Mouse (Mus musculus) embryonic facial prominence, embryonic 13.5 days (tissue): ENCODE data around the gene Bcas3. TPM values are rescaled to one million over a fixed set of nuclear protein-coding genes. Genes with fewer than 3 reads are reported as not detected.
"Not testable (repeated sequence)": the region's sequence is repeated elsewhere in the genome, so short reads cannot be mapped to it uniquely, and the experiment has no call there.

Experiments used
- ATAC-seq: fragments of 200-750 bp; cut with Nextera tagmentation; 2 replicates; pipeline ENCODE4 v1.8.0; 2017; ENCODE audit warnings: low read depth; ENCODE audit not compliant: insufficient number of reproducible peaks, insufficient read depth, low FRiP score, low TSS enrichment
- H3K27ac ChIP-seq: fragments of 300-500 bp; sonication (generic); 2 replicates; pipeline ENCODE4 v1.5.1; 2015; ENCODE audit warnings: moderate library complexity, mild to moderate bottlenecking, inconsistent platforms
- H3K27me3 ChIP-seq: fragments of 300-500 bp; sonication (generic); 2 replicates; pipeline ENCODE4 v1.6.1; 2015; ENCODE audit warnings: mild to moderate bottlenecking, inconsistent platforms
- H3K36me3 ChIP-seq: fragments of 300-500 bp; sonication (generic); 2 replicates; pipeline ENCODE4 v1.6.1; 2015; ENCODE audit warnings: mild to moderate bottlenecking, inconsistent platforms
- H3K4me1 ChIP-seq: fragments of 300-500 bp; sonication (generic); 2 replicates; pipeline ENCODE4 v1.6.1; 2015; ENCODE audit warnings: inconsistent platforms
- H3K4me2 ChIP-seq: fragments of 300-500 bp; sonication (generic); 2 replicates; pipeline ENCODE4 v1.6.1; 2015; ENCODE audit warnings: moderate library complexity, mild to moderate bottlenecking, inconsistent platforms
- H3K4me3 ChIP-seq: fragments of 300-500 bp; sonication (generic); 2 replicates; pipeline ENCODE4 v1.5.1; 2015; ENCODE audit warnings: mild to moderate bottlenecking, inconsistent platforms
- H3K9ac ChIP-seq: fragments of 300-500 bp; sonication (generic); 2 replicates; pipeline ENCODE4 v1.6.1; 2015; ENCODE audit warnings: mild to moderate bottlenecking, inconsistent platforms
- H3K9me3 ChIP-seq: fragments of 300-500 bp; sonication (generic); 2 replicates; pipeline ENCODE4 v1.6.1; 2016; ENCODE audit warnings: inconsistent platforms
- WGBS: fragments of 180-500 bp; shearing (Covaris S2); methylation state at CpG from one replicate; pipeline ENCODE4 v1.1.7; 2015; ENCODE audit warnings: mixed read lengths; 5-methylcytosine and 5-hydroxymethylcytosine counted together
- polyA plus RNA-seq: library from polyadenylated mRNA; unstranded; fragments of >200 nt; fragmentation: Nextera tagmentation; extraction: Ambion mirVana; gene quantifications from 2 replicates; pipeline ENCODE4 v1.2.1, GENCODE M21; 2015

The Bcas3 gene
- polyA plus RNA-seq, 1 experiment from 2014 or later, result 33.1 TPM

- no peaks in the 10 kb centered on the region for H3K9me3 ChIP-seq
- H3K27ac ChIP-seq, result peak overlapping the region; percentile 44
- peak overlapping the region; percentile 12; the same call in 1 of the 2 replicates for H3K4me2 ChIP-seq
- peaks cover 17% of the 10 kb centered on the region for H3K4me1 ChIP-seq
- 34% methylated on average over 12 of the region's 12 CpGs for WGBS
- H3K9ac ChIP-seq, result no peak overlapping the region
- H3K4me3 ChIP-seq, result no peak overlapping the region
- no peak for ATAC-seq
- H3K27me3 ChIP-seq, result no peaks in the 10 kb centered on the region
- no peaks in the 10 kb centered on the region for H3K36me3 ChIP-seq
These were observed 139.3 kb downstream of the Bcas3 start for GRCm38 (mm10) chr11:85492231-85492630.

DNA sequence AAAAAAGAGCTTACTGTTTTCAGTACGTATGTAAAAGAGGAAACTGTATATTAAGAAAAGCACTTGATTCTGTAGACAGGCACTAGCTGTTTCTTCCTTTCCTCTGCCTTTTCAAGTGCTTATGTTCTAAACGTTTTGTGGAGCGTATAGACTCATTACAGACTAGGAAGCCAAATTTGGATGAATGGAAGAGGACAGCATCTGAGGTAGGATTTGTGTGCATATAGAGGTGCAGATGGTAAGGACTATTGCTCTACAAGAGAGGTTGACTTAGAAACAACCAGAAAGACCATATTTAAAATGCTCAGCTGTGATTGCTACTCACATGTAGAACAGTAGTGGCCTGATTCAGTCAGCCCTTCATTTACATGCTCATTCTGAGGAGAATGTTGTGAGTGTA is 139.7 kb downstream of the Bcas3 start:
- H3K36me3 ChIP-seq, result no peaks in the 10 kb centered on the region
- H3K4me1 ChIP-seq, result peaks cover 17% of the 10 kb centered on the region
- H3K27me3 ChIP-seq, result no peaks in the 10 kb centered on the region
- no peaks in the 10 kb centered on the region for H3K9me3 ChIP-seq
- no peak overlapping the region for H3K4me2 ChIP-seq
- no peak for ATAC-seq
- peak overlapping the region; percentile 44; the same call in 1 of the 2 replicates for H3K27ac ChIP-seq
- 44% methylated on average over 3 of the region's 3 CpGs for WGBS
- H3K9ac ChIP-seq, result no peak overlapping the region
- no peak overlapping the region for H3K4me3 ChIP-seq

- WGBS, result 43% methylated on average over 5 of the region's 5 CpGs
These were observed 146.6 kb downstream of the Bcas3 start for GRCm38 (mm10) chr11:85499561-85499960.

DNA sequence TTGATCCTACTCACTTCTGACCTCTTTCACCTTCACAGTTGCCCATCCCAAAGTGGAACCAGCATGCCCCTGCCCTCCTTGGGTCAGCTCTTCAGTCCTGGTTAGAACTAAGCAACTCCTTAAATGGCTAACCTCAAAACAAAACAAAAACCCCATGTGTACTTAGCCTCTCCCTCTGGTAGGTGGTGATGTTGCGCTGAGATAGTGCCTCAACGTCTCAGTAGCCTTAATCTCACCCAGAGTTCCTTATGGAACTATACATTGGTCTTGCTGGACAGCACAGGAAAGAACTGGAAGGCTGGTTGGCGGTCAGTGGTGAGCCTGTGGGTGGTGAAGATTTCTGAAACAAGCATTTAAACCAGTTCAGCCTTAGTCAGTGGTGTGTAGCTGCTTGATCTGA is 149.1 kb downstream of the Bcas3 start:
- ATAC-seq, result no peak
- 76% methylated on average over 3 of the region's 3 CpGs for WGBS
- Histone ChIP-seq H3K4me3 (no peak overlapping the region), H3K36me3 (no peaks in the 10 kb centered on the region), H3K27me3 (no peaks in the 10 kb centered on the region), H3K9ac (no peak overlapping the region), H3K4me2 (no peak overlapping the region), H3K9me3 (no peaks in the 10 kb centered on the region), H3K27ac (no peak overlapping the region), H3K4me1 (peaks cover 14% of the 10 kb centered on the region)

More at GRCm38 (mm10) chr11:85499561-85499960, 146.6 kb downstream of the Bcas3 start:
- Histone ChIP-seq H3K4me1 (peaks cover 14% of the 10 kb centered on the region), H3K27ac (peak overlapping the region; percentile 13; the same call in 1 of the 2 replicates), H3K9ac (no peak overlapping the region), H3K9me3 (no peaks in the 10 kb centered on the region), H3K4me3 (no peak overlapping the region), H3K36me3 (no peaks in the 10 kb centered on the region), H3K27me3 (no peaks in the 10 kb centered on the region), H3K4me2 (no peak overlapping the region)
- no peak for ATAC-seq

- not testable (repeated sequence) for H3K27ac ChIP-seq, H3K4me3 ChIP-seq, H3K9ac ChIP-seq, H3K36me3 ChIP-seq, H3K9me3 ChIP-seq, H3K27me3 ChIP-seq, H3K4me2 ChIP-seq, ATAC-seq, H3K4me1 ChIP-seq
- WGBS, result 55% methylated on average over 4 of the region's 4 CpGs
These were observed 151.8 kb downstream of the Bcas3 start for GRCm38 (mm10) chr11:85504812-85505211.

DNA sequence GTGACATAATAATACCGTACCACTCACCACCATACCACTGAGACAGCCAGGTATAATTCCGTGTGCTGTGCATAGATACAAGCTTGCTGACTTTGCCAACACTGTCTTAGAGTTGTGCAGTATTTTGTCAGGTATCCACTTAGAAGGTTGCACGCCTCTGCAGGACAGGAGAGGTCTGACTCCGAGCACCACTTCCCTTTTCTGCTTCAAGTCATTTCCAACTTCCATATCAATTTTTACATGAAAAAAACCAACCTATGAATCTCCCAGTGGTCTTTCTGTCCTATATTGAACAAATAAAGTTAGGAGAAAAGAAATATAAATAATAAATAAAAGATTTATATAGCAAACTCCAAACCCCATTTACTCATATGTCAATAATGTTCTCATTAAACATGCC is 152.8 kb downstream of the Bcas3 start:
- Histone ChIP-seq H3K27me3 (no peaks in the 10 kb centered on the region), H3K4me1 (0 out of 2 replicates have a peak, but pooled peaks cover 3% of the 10 kb centered on the region), H3K27ac (no peak overlapping the region), H3K4me3 (no peak overlapping the region), H3K9ac (no peak overlapping the region), H3K4me2 (no peak overlapping the region), H3K9me3 (no peaks in the 10 kb centered on the region), H3K36me3 (no peaks in the 10 kb centered on the region)
- no peak for ATAC-seq
- 82% methylated on average over 4 of the region's 4 CpGs for WGBS

DNA sequence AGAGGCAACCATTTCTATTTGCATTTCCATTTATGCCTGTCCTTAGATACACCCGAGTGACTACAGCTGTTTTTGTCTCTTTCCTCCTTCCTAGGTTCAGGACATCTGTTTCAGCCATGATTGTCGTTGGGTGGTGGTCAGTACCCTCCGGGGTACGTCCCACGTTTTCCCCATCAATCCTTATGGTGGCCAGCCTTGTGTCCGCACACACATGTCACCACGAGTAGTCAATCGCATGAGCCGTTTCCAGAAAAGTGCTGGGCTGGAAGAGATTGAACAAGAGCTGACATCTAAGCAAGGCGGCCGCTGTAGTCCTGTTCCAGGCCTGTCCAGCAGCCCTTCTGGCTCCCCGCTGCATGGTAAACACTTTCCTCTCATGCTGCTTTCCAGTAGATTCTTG is 156.4 kb downstream of the Bcas3 start:
- no peak for ATAC-seq
- Histone ChIP-seq H3K9me3 (no peaks in the 10 kb centered on the region), H3K27ac (no peak overlapping the region), H3K36me3 (no peaks in the 10 kb centered on the region), H3K27me3 (no peaks in the 10 kb centered on the region), H3K4me2 (no peak overlapping the region), H3K9ac (no peak overlapping the region), H3K4me1 (0 out of 2 replicates have a peak, but pooled peaks cover 3% of the 10 kb centered on the region), H3K4me3 (no peak overlapping the region)
- 92% methylated on average over 12 of the region's 12 CpGs for WGBS

GRCm38 (mm10) chr11:85511270-85511904 is 158.4 kb downstream of the Bcas3 start:
- ATAC-seq, result no peak
- no peak overlapping the region for H3K4me3 ChIP-seq
- WGBS, result 76% methylated on average over 9 of the region's 9 CpGs
- peaks cover 8% of the 10 kb centered on the region; the same call in 1 of the 2 replicates for H3K4me1 ChIP-seq
- H3K36me3 ChIP-seq, result no peaks in the 10 kb centered on the region
- no peaks in the 10 kb centered on the region for H3K9me3 ChIP-seq
- no peak overlapping the region for H3K4me2 ChIP-seq
- no peak overlapping the region for H3K27ac ChIP-seq
- H3K9ac ChIP-seq, result no peak overlapping the region
- H3K27me3 ChIP-seq, result no peaks in the 10 kb centered on the region

GRCm38 (mm10) chr11:85516724-85517123 is 163.8 kb downstream of the Bcas3 start:
- H3K4me3 ChIP-seq, result no peak overlapping the region
- no peak overlapping the region for H3K4me2 ChIP-seq
- ATAC-seq, result no peak
- H3K9me3 ChIP-seq, result no peaks in the 10 kb centered on the region
- H3K27ac ChIP-seq, result no peak overlapping the region
- 75% methylated on average over 7 of the region's 7 CpGs for WGBS
- no peaks in the 10 kb centered on the region for H3K36me3 ChIP-seq
- H3K27me3 ChIP-seq, result no peaks in the 10 kb centered on the region
- H3K9ac ChIP-seq, result no peak overlapping the region
- peaks cover 23% of the 10 kb centered on the region for H3K4me1 ChIP-seq

GRCm38 (mm10) chr11:85518025-85518756 is 165.2 kb downstream of the Bcas3 start:
- 30% methylated on average over 3 of the region's 3 CpGs for WGBS
- Histone ChIP-seq H3K27me3 (no peaks in the 10 kb centered on the region), H3K9ac (no peak overlapping the region), H3K4me3 (no peak overlapping the region), H3K4me1 (peaks cover 28% of the 10 kb centered on the region), H3K4me2 (no peak overlapping the region), H3K27ac (no peak overlapping the region), H3K9me3 (no peaks in the 10 kb centered on the region), H3K36me3 (no peaks in the 10 kb centered on the region)
- ATAC-seq, result no peak

DNA sequence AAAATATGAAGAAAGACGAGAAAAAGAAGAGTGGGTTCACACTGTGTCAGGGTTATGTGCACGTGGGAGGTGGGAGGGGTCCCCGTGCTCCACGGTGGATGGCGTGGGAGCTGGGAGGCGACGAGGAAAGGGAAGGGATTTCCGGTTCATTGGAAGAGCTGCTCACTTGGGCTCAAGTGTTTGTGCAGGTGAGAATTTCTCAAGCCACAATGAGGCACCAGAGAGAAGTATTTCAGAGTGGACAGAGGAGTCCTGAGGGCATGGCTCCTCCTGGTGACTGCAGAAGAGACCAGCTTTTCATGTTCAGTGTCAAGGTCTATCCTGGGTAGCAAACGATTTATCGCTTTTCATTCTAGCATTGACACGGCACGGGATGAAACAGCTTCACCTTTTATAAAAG is 167.3 kb downstream of the Bcas3 start:
- no peak for ATAC-seq
- no peaks in the 10 kb centered on the region for H3K27me3 ChIP-seq
- H3K4me2 ChIP-seq, result no peak overlapping the region
- WGBS, result 72% methylated on average over 12 of the region's 12 CpGs
- no peak overlapping the region for H3K27ac ChIP-seq
- H3K36me3 ChIP-seq, result no peaks in the 10 kb centered on the region
- no peak overlapping the region for H3K9ac ChIP-seq
- peaks cover 43% of the 10 kb centered on the region for H3K4me1 ChIP-seq
- H3K9me3 ChIP-seq, result no peaks in the 10 kb centered on the region
- H3K4me3 ChIP-seq, result no peak overlapping the region

DNA sequence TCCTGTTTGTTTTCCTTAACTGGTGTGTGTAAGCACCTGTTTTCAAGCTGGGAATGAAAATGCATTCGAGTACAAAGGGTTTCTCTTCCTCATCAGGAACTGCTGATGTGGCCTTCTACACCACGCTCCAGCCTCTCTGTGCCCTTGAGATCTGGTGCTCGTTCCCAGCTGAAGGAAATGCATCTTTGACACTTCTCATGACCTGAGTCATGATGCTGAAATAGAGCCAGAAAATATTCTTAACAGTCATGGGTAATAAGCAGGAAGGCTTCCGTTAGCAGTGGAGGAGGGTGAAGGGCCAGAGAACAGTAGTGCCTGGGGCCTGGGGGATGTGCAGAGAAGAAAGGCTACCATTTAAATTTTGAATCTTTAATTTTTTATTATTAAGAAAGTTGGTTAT is 168.0 kb downstream of the Bcas3 start:
- no peaks in the 10 kb centered on the region for H3K27me3 ChIP-seq
- ATAC-seq, result no peak
- no peaks in the 10 kb centered on the region for H3K36me3 ChIP-seq
- no peak overlapping the region for H3K4me3 ChIP-seq
- peaks cover 49% of the 10 kb centered on the region for H3K4me1 ChIP-seq
- H3K9me3 ChIP-seq, result no peaks in the 10 kb centered on the region
- WGBS, result 50% methylated on average over 4 of the region's 4 CpGs
- no peak overlapping the region for H3K9ac ChIP-seq
- no peak overlapping the region for H3K4me2 ChIP-seq
- H3K27ac ChIP-seq, result no peak overlapping the region
